Mouse (Mus musculus) T-helper 2 cell (primary cell): Measurements from ENCODE around the gene Rilp.

Source experiments
- in situ Hi-C: fragments of 300-600 bp; cut with MboI, MseI; formaldehyde crosslinking; loops from one replicate; pipeline ENCODE4 v1.15.1; 2025; ENCODE audit warnings: high pct_unique_total_duplicates

Rilp gene

GRCm38 (mm10) chr11:75494296-75495049, 15.4 kb upstream of the Rilp start:
- in situ Hi-C loops, result no loop called here

- in situ Hi-C loops, result no loop called here
Measured at GRCm38 (mm10) chr11:75498126-75498525, 11.8 kb upstream of the Rilp start.

- in situ Hi-C loops, result no loop called here
Measured at GRCm38 (mm10) chr11:75508162-75508561, 1.7 kb upstream of the Rilp start.

- in situ Hi-C loops, result no loop called here
Measured at GRCm38 (mm10) chr11:75508904-75509303, 990 bp upstream of the Rilp start.

- in situ Hi-C loops, result no loop called here
Measured at GRCm38 (mm10) chr11:75510627-75510993, 716 bp downstream of the Rilp start.

- in situ Hi-C loops, result no loop called here
Measured at GRCm38 (mm10) chr11:75511213-75511612, 1.3 kb downstream of the Rilp start.

- in situ Hi-C loops, result no loop called here
Measured at GRCm38 (mm10) chr11:75512301-75513018, 2.6 kb downstream of the Rilp start.

- in situ Hi-C loops, result no loop called here
Measured at GRCm38 (mm10) chr11:75513336-75513735, 3.4 kb downstream of the Rilp start, which contains the start of gene Scarf1. Gene Scarf1 (plus strand): TSS chr11:75513540.

GRCm38 (mm10) chr11:75515186-75515585, 5.3 kb downstream of the Rilp start:
- in situ Hi-C loops, result no loop called here

GRCm38 (mm10) chr11:75519834-75520633, 10.1 kb downstream of the Rilp start:
- in situ Hi-C loops, result no loop called here

- in situ Hi-C loops, result no loop called here
Measured at GRCm38 (mm10) chr11:75521609-75522008, 11.7 kb downstream of the Rilp start.

- in situ Hi-C loops, result no loop called here
Measured at GRCm38 (mm10) chr11:75522793-75523192, 12.9 kb downstream of the Rilp start.

- in situ Hi-C loops, result no loop called here
Measured at GRCm38 (mm10) chr11:75525531-75526125, 15.7 kb downstream of the Rilp start.

- in situ Hi-C loops, result no loop called here
Measured at GRCm38 (mm10) chr11:75526943-75527342, 17.0 kb downstream of the Rilp start.

GRCm38 (mm10) chr11:75529771-75530170, 19.9 kb downstream of the Rilp start:
- in situ Hi-C loops, result loop anchor here (5.0 kb wide), 1 partner anchor 43 kb away; no protein-coding TSS in a partner anchor

- in situ Hi-C loops, result loop anchor here (5.0 kb wide), 1 partner anchor 42 kb away; no protein-coding TSS in a partner anchor
Measured at GRCm38 (mm10) chr11:75530325-75530724, 20.4 kb downstream of the Rilp start.

GRCm38 (mm10) chr11:75530845-75531373, 21.0 kb downstream of the Rilp start:
- in situ Hi-C loops, result loop anchor here (5.0 kb wide), 1 partner anchor 41 kb away; no protein-coding TSS in a partner anchor

- in situ Hi-C loops, result loop anchor here (5.0 kb wide), 1 partner anchor 41 kb away; no protein-coding TSS in a partner anchor
Measured at GRCm38 (mm10) chr11:75531469-75532242, 21.8 kb downstream of the Rilp start, which contains the start of gene Slc43a2. Gene Slc43a2 (plus strand): TSS chr11:75531694.

- in situ Hi-C loops, result loop anchor here (5.0 kb wide), 1 partner anchor 40 kb away; no protein-coding TSS in a partner anchor
Measured at GRCm38 (mm10) chr11:75532340-75533277, 22.7 kb downstream of the Rilp start.
